Mouse (Mus musculus) midbrain, embryonic 14.5 days (tissue): Measurements from ENCODE around the gene Ptprk. TPM values are rescaled to one million over a fixed set of nuclear protein-coding genes. Genes with fewer than 3 reads are reported as not detected.
A peak's percentile ranks its signal among the peaks of the same experiment; 100 is the strongest.

ENCODE experiments used
- ATAC-seq: fragments of 200-750 bp; cut with Nextera tagmentation; 2 replicates; pipeline ENCODE4 v1.8.0; 2017; ENCODE audit warnings: moderate number of reproducible peaks, moderate library complexity; ENCODE audit not compliant: low FRiP score, low TSS enrichment
- DNase-seq: peaks from one replicate; pipeline ENCODE4 v3.0.0-alpha.2; 2015
- H3K27ac ChIP-seq: fragments of 300-500 bp; sonication (generic); replicated peaks from 2 replicates; pipeline ENCODE4 v1.5.1; 2014; ENCODE audit warnings: mild to moderate bottlenecking, low read depth, low read length, moderate library complexity
- H3K27me3 ChIP-seq: fragments of 300-500 bp; sonication (generic); 2 replicates; pipeline ENCODE4 v1.6.1; 2014; ENCODE audit warnings: low read length, control low read depth, mixed read lengths; ENCODE audit not compliant: control insufficient read depth, insufficient read depth
- H3K36me3 ChIP-seq: fragments of 300-500 bp; sonication (generic); 2 replicates; pipeline ENCODE4 v1.6.1; 2014; ENCODE audit warnings: low read length, control low read depth; ENCODE audit not compliant: control insufficient read depth, insufficient read depth
- H3K4me1 ChIP-seq: fragments of 300-500 bp; sonication (generic); 2 replicates; pipeline ENCODE4 v1.6.1; 2014; ENCODE audit warnings: mild to moderate bottlenecking, antibody characterized with exemption, low read length, control low read depth; ENCODE audit not compliant: control insufficient read depth, insufficient read depth
- H3K4me2 ChIP-seq: fragments of 300-500 bp; sonication (generic); 2 replicates; pipeline ENCODE4 v1.6.1; 2014; ENCODE audit warnings: mild to moderate bottlenecking, low read length, moderate library complexity
- H3K4me3 ChIP-seq: fragments of 300-500 bp; sonication (generic); replicated peaks from 2 replicates; pipeline ENCODE4 v1.5.1; 2014; ENCODE audit warnings: low read depth, low read length
- H3K9ac ChIP-seq: fragments of 300-500 bp; sonication (generic); replicated peaks from 2 replicates; pipeline ENCODE4 v1.6.1; 2014; ENCODE audit warnings: mild to moderate bottlenecking, low read length, moderate library complexity
- H3K9me3 ChIP-seq: fragments of 300-500 bp; sonication (generic); 2 replicates; pipeline ENCODE4 v1.6.1; 2016; ENCODE audit warnings: low read length, control low read depth, mixed read lengths; ENCODE audit not compliant: control insufficient read depth
- WGBS: fragments of 180-500 bp; shearing (Covaris S2); extraction: QIAGEN DNeasy Blood & Tissue Kit; methylation state at CpG from one replicate; pipeline ENCODE4 v1.1.7; 2014; 5-methylcytosine and 5-hydroxymethylcytosine counted together
- polyA plus RNA-seq: library from polyadenylated mRNA; unstranded; fragments of >200 nt; fragmentation: Nextera tagmentation; extraction: Ambion mirVana; gene quantifications from 2 replicates; pipeline ENCODE4 v1.2.1, GENCODE M21; 2014

Gene Ptprk
- polyA plus RNA-seq, 1 experiment from 2014 or later = 26.4 TPM

DNA sequence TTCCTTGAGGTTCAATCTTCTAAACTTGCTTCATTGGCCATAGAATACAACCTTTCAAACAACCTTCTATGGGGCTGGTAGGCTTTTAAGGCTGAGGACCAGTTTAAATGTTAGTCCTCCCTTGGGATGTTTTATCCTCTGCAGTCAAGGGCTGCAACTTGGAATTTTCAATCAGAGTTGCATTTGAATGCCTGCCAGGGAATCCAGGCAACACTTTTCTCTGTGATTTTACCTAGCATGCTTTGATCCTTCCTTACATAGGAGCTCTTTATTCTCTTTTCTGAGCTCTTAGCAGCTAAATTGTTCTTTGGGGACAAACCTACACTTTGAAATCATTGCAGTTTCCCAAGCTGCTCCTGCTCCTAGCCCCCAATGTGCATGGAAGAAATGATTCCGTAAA lies 149.8 kb downstream of the Ptprk start:
- peak; percentile 37 for DNase-seq
- Histone ChIP-seq H3K27me3 (no peaks in the 10 kb centered on the region), H3K4me1 (no peaks in the 10 kb centered on the region), H3K9ac (no peak overlapping the region), H3K9me3 (no peaks in the 10 kb centered on the region), H3K4me3 (no peak overlapping the region), H3K36me3 (no peaks in the 10 kb centered on the region), H3K27ac (no peak overlapping the region), H3K4me2 (no peak overlapping the region)
- ATAC-seq = no peak
- 60% methylated on average over 1 of the region's 1 CpGs for WGBS

DNA sequence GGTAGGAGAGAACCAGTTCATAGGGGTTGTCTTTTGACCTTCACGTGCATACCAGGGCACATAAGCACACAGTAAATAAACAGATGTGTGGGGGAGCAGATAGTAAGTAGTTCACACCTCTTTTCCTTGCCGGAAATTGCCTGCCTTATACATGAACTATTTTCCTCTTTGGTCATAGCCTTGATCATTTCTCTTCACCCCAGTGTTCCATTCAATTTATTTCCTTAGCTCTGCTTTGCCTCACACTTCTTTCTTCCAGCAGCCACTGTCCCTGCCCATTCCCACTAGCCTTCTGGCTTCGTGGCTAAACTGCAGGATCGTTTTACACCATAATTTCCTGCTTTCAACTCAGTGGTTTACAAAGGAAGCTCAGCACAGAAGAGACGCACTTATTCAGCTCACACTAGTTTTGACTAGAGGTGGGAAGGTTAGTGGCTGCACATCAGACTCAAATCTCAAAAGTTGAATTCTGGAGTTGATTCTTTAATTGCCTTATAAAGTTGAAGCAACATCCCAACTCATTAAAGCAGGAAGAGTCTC lies 151.0 kb downstream of the Ptprk start:
- no peak overlapping the region for H3K4me2 ChIP-seq
- H3K27ac ChIP-seq = no peak overlapping the region
- H3K36me3 ChIP-seq = no peaks in the 10 kb centered on the region
- no peaks in the 10 kb centered on the region for H3K27me3 ChIP-seq
- H3K9ac ChIP-seq = no peak overlapping the region
- ATAC-seq (no peak), DNase-seq (no peak)
- no peaks in the 10 kb centered on the region for H3K4me1 ChIP-seq
- H3K4me3 ChIP-seq = no peak overlapping the region
- WGBS = 63% methylated on average over 5 of the region's 5 CpGs
- no peaks in the 10 kb centered on the region for H3K9me3 ChIP-seq

- H3K27ac ChIP-seq = no peak overlapping the region
- WGBS = 93% methylated on average over 4 of the region's 4 CpGs
- H3K4me1 ChIP-seq = no peaks in the 10 kb centered on the region
- no peak overlapping the region for H3K4me2 ChIP-seq
- no peaks in the 10 kb centered on the region for H3K9me3 ChIP-seq
- no peak overlapping the region for H3K4me3 ChIP-seq
- no peaks in the 10 kb centered on the region for H3K27me3 ChIP-seq
- DNase-seq (no peak), ATAC-seq (no peak)
- H3K36me3 ChIP-seq = no peaks in the 10 kb centered on the region
- H3K9ac ChIP-seq = no peak overlapping the region
Observed at GRCm38 (mm10) chr10:28227732-28228131, 153.1 kb downstream of the Ptprk start.

DNA sequence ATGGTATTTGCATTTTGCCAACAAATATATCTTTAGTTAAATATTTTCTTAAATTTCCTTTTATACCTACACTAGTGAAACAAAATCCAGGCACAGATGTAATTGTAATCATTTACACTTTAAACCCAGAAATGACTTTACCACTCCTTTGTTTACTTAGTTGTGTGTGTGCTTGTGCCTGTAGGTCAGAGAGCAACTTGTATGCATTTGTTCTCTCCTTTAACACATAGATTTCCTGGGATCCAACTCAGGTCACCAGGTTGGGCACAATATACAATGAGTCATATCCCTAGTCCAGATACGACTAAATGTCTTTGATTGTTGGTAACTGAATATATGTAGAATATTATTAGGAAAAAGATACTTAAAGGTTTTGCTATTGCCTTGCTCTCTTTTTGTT lies 153.6 kb downstream of the Ptprk start:
- ATAC-seq (no peak), DNase-seq (no peak)
- no peaks in the 10 kb centered on the region for H3K36me3 ChIP-seq
- no peaks in the 10 kb centered on the region for H3K9me3 ChIP-seq
- no peaks in the 10 kb centered on the region for H3K27me3 ChIP-seq
- H3K27ac ChIP-seq = no peak overlapping the region
- no peak overlapping the region for H3K4me2 ChIP-seq
- no peak overlapping the region for H3K4me3 ChIP-seq
- no peak overlapping the region for H3K9ac ChIP-seq
- WGBS = 86% methylated on average over 1 of the region's 1 CpGs
- no peaks in the 10 kb centered on the region for H3K4me1 ChIP-seq

DNA sequence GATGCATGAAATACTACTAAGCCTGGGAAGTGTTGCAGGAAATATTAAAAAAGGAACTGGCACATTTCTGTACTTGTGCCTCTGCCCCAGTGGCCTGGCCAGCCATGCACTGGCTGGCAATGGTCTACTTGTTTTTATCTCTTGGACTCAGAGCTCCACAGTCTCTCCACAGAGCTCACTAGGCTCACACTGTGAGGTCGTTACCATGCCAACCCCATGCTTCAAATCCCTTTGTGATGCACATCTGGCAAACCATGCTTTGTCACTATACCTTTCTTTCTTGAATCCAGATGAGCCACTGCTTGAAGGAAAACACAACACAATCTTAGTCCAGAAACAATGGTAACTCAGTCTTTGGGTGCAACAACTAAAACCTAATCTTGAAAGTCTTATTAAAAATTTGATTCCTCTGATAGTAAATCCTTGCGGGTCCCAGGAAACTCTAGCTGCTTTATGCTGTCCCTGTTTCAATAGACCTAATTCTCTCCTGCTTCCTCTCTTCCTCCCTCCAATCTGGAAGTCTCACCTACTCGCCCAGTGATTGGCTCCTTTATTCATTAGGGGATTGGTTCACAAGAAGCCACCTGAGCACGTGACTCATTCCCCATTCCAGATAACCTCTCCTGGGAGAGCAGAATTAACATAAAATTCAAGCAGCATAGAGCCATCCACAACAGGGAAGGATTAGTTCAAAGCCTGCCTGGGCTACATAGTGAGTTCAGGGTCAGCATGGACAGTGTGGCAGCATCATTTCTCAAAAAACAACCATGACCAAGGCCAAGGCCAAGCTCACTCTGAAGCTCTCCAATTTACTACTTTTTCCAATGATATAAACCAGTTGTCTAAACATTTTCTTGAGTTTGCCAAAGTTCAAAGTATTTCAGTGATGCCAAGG lies 157.9 kb downstream of the Ptprk start:
- Histone ChIP-seq H3K4me1 (no peaks in the 10 kb centered on the region), H3K9me3 (no peaks in the 10 kb centered on the region), H3K4me2 (no peak overlapping the region), H3K27ac (no peak overlapping the region), H3K9ac (no peak overlapping the region), H3K36me3 (no peaks in the 10 kb centered on the region), H3K27me3 (no peaks in the 10 kb centered on the region), H3K4me3 (no peak overlapping the region)
- 0 out of 2 replicates have a peak, but pooled peaks have one; percentile 48 for ATAC-seq
- peak; percentile 63 for DNase-seq
- 6% methylated on average over 4 of the region's 4 CpGs for WGBS

DNA sequence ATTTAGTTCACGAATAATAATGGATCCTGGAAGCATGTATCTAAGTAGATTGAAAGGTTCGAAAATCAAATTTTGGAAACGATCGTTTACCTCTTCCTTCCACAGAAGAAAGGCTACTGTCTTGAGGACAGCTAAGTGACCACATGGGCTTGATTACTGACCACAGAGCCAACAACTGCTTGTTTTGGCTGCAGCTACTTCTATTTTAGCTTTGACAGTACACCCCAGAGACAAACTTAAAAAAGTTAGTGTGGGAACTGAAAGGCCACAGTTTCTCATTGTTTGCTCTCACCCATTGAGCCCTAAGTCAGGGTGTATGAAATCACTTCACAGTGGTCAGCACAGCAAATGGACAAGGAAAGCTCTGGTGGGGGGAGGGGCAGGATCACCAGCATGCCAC lies 174.4 kb downstream of the Ptprk start:
- no peaks in the 10 kb centered on the region for H3K4me1 ChIP-seq
- H3K27me3 ChIP-seq = no peaks in the 10 kb centered on the region
- WGBS = 87% methylated on average over 4 of the region's 4 CpGs
- H3K4me3 ChIP-seq = no peak overlapping the region
- no peaks in the 10 kb centered on the region for H3K36me3 ChIP-seq
- ATAC-seq (no peak), DNase-seq (no peak)
- no peak overlapping the region for H3K9ac ChIP-seq
- no peak overlapping the region for H3K4me2 ChIP-seq
- no peaks in the 10 kb centered on the region for H3K9me3 ChIP-seq
- H3K27ac ChIP-seq = no peak overlapping the region

DNA sequence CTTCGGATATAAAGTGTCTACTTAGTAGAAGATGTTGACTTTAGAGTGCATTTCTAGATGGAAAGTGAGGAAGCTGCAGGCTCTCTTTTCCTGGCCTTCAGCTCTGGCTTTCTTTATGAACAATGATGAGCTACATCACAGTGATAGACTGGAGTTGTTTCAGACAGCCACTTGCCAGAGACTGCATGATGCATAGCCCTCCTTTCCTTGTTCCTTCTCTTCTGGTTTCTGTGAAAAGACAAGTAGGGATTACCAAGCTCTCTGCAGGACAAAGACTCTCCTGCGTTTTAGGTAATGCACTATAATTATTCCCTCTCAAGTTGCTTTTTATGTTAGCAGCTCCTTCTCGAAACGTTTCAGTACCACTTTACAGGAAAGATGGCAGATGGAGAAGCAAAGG lies 176.8 kb downstream of the Ptprk start:
- ATAC-seq (no peak), DNase-seq (no peak)
- H3K4me3 ChIP-seq = no peak overlapping the region
- no peak overlapping the region for H3K9ac ChIP-seq
- H3K36me3 ChIP-seq = no peaks in the 10 kb centered on the region
- H3K27me3 ChIP-seq = no peaks in the 10 kb centered on the region
- no peaks in the 10 kb centered on the region for H3K4me1 ChIP-seq
- no peak overlapping the region for H3K27ac ChIP-seq
- 30% methylated on average over 4 of the region's 4 CpGs for WGBS
- no peaks in the 10 kb centered on the region for H3K9me3 ChIP-seq
- H3K4me2 ChIP-seq = no peak overlapping the region

DNA sequence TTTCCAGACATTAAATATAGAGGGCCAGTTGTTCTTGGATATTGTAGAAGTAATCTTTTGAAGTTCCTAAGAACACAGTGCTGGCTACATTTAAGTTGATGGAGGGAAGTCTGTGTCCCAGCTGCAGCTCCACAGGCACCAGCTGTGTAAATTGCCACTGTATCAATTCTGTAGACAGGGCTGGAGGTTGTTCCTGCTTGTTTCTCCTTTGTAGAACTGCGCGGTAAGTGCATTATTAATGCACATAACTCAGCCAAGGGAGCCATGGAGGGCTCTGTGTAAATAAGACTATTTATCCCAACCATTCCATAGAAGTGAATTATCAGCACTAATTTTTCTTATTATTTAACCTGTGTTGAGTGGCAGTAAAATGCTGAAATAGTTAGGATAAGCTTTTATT lies 186.0 kb downstream of the Ptprk start:
- Histone ChIP-seq H3K27me3 (no peaks in the 10 kb centered on the region), H3K4me3 (no peak overlapping the region), H3K27ac (no peak overlapping the region), H3K9ac (no peak overlapping the region), H3K4me1 (no peaks in the 10 kb centered on the region), H3K9me3 (no peaks in the 10 kb centered on the region), H3K4me2 (no peak overlapping the region), H3K36me3 (no peaks in the 10 kb centered on the region)
- peak; percentile 25 for DNase-seq
- WGBS = 55% methylated on average over 2 of the region's 2 CpGs
- no peak for ATAC-seq

- Histone ChIP-seq H3K9ac (no peak overlapping the region), H3K36me3 (0 out of 2 replicates have a peak, but pooled peaks cover 2% of the 10 kb centered on the region), H3K4me3 (no peak overlapping the region), H3K27ac (no peak overlapping the region), H3K9me3 (no peaks in the 10 kb centered on the region), H3K4me2 (no peak overlapping the region), H3K27me3 (no peaks in the 10 kb centered on the region), H3K4me1 (no peaks in the 10 kb centered on the region)
- ATAC-seq (no peak), DNase-seq (no peak)
- 83% methylated on average over 3 of the region's 3 CpGs for WGBS
Observed at GRCm38 (mm10) chr10:28262159-28262558, 187.5 kb downstream of the Ptprk start.
